ENCODE assay signal across 12 mouse cellular contexts in the genomic region with DNA sequence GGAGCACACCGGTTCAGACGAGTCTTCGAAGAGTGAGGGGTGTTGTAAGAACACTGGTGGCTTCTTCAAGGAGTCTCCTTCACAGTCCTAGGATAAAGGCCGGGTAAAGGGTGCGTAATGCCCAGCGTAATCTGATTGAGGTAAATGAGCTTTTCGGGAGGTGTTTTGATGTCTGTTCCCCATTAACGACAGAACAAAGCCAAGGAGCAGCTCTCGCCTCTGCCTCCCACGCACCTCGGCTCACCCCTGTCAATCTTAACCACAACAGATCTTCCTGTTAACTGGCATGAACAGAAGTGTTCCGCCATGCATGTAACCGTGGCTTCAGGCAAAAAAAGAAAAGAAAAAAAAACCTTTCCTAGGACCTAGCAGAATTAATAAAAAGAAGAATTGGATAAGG. TPM values are rescaled to one million over a fixed set of nuclear protein-coding genes. Genes with fewer than 3 reads are reported as not detected.
DNase-seq lines count a peak whose midpoint lies in the region; ATAC-seq lines count a peak whose summit lies in the region.
"Had no signal": no experiment of that assay in that cellular context is flagged by ENCODE, and none has a peak within 500 bp of the region (broad histone marks: within the 10 kb centered on the region; RNA-seq: fewer than 3 reads in every experiment).

No protein-coding gene starts in this region.

- H3K9ac ChIP-seq in limb, embryonic 11.5 days (ENCODE audit: low read length): no peak overlapping the region
- no peak overlapping the region for H3K9ac ChIP-seq in intestine, embryonic 15.5 days
- H3K9ac ChIP-seq: liver, embryonic 15.5 days had no signal

- DNase-seq in spleen, postnatal 36 days (ENCODE audit: low spot score in 2 of 2): peak; percentile 32 to 42
- no peak for DNase-seq in spleen, adult 12 weeks (ENCODE audit: low spot score)
- peak; percentile 44 for DNase-seq in embryonic facial prominence, embryonic 10.5 days (ENCODE audit: low spot score)
- no peak for DNase-seq in limb, embryonic 11.5 days (ENCODE audit: low spot score)
- no peak for DNase-seq in gastrocnemius, postnatal 25 days
- no peak for DNase-seq in layer of hippocampus, adult 18-20 months (ENCODE audit: low spot score in 2 of 2)
- DNase-seq: kidney, adult 8-10 months; right cerebral cortex, adult 18-20 months had no signal

- 0 out of 2 replicates have a peak, but pooled peaks cover 3% of the 10 kb centered on the region for H3K9me3 ChIP-seq in embryonic facial prominence, embryonic 10.5 days
- no peaks in the 10 kb centered on the region for H3K9me3 ChIP-seq in limb, embryonic 11.5 days (ENCODE audit: control insufficient read depth, low read length)
- H3K9me3 ChIP-seq in intestine, embryonic 15.5 days: no peaks in the 10 kb centered on the region
- H3K9me3 ChIP-seq: liver, embryonic 15.5 days had no signal

- peak overlapping the region; percentile 73 for H3K27ac ChIP-seq in embryonic facial prominence, embryonic 10.5 days (replicated peaks)
- no peak overlapping the region for H3K27ac ChIP-seq in limb, embryonic 11.5 days (replicated peaks; ENCODE audit: low read depth, low read length)
- H3K27ac ChIP-seq in intestine, embryonic 15.5 days: no peak overlapping the region
- H3K27ac ChIP-seq: liver, embryonic 15.5 days had no signal

- peaks cover 29% of the 10 kb centered on the region for H3K4me1 ChIP-seq in embryonic facial prominence, embryonic 10.5 days
- H3K4me1 ChIP-seq in limb, embryonic 11.5 days (ENCODE audit: control insufficient read depth, insufficient read depth, low read length): no peaks in the 10 kb centered on the region
- H3K4me1 ChIP-seq in intestine, embryonic 15.5 days (replicated peaks): no peaks in the 10 kb centered on the region
- H3K4me1 ChIP-seq: liver, embryonic 15.5 days had no signal

- H3K4me3 ChIP-seq in embryonic facial prominence, embryonic 10.5 days: 0 out of 2 replicates have a peak overlapping the region, but pooled peaks have one; percentile 18
- no peak overlapping the region for H3K4me3 ChIP-seq in limb, embryonic 11.5 days (ENCODE audit: low read depth, low read length)
- no peak overlapping the region for H3K4me3 ChIP-seq in intestine, embryonic 15.5 days (replicated peaks)
- H3K4me3 ChIP-seq: erythroblast, embryonic 14.5 days; liver, embryonic 15.5 days had no signal

- no peaks in the 10 kb centered on the region for H3K36me3 ChIP-seq in embryonic facial prominence, embryonic 10.5 days (replicated peaks)
- no peaks in the 10 kb centered on the region for H3K36me3 ChIP-seq in limb, embryonic 11.5 days (ENCODE audit: control insufficient read depth, insufficient read depth, low read length)
- H3K36me3 ChIP-seq in intestine, embryonic 15.5 days: no peaks in the 10 kb centered on the region
- H3K36me3 ChIP-seq: liver, embryonic 15.5 days had no signal

- WGBS in embryonic facial prominence, embryonic 10.5 days: 22% methylated on average over 13 of the region's 13 CpGs
- 28% methylated on average over 13 of the region's 13 CpGs for WGBS in limb, embryonic 11.5 days
- 64% methylated on average over 13 of the region's 13 CpGs for WGBS in intestine, embryonic 15.5 days

- no peaks in the 10 kb centered on the region for H3K27me3 ChIP-seq in embryonic facial prominence, embryonic 10.5 days (replicated peaks; ENCODE audit: low read depth, poor library complexity, severe bottlenecking)
- H3K27me3 ChIP-seq in limb, embryonic 11.5 days (ENCODE audit: control insufficient read depth, insufficient read depth, low read length): no peaks in the 10 kb centered on the region
- H3K27me3 ChIP-seq in intestine, embryonic 15.5 days (replicated peaks): no peaks in the 10 kb centered on the region
- H3K27me3 ChIP-seq: liver, embryonic 15.5 days had no signal

- peak overlapping the region; percentile 3; the same call in 1 of the 2 replicates for H3K4me2 ChIP-seq in limb, embryonic 11.5 days (ENCODE audit: low read depth, severe bottlenecking)
- no peak overlapping the region for H3K4me2 ChIP-seq in intestine, embryonic 15.5 days (replicated peaks)
- H3K4me2 ChIP-seq: heart, embryonic 11.5 days; liver, embryonic 15.5 days had no signal

- ATAC-seq in limb, embryonic 11.5 days (ENCODE audit: insufficient number of reproducible peaks, low FRiP score, low TSS enrichment, low read depth): no peak
- no peak for ATAC-seq in intestine, embryonic 15.5 days

RNA-seq across cellular contexts. Expression of a gene that starts 13.5 kb away (rescaled TPM):
- 2.9 and 3.1 TPM in 2 replicates for polyA plus RNA-seq in embryonic facial prominence, embryonic 10.5 days (2016; fragmentation: Nextera tagmentation; extraction: Ambion mirVana)
- polyA plus RNA-seq in limb, embryonic 11.5 days (2014; fragmentation: Nextera tagmentation; extraction: Ambion mirVana): 4.9 and 5.2 TPM in 2 replicates
- 10 to 100 TPM; 12.0 to 13.9 TPM for total RNA-seq in gastrocnemius, postnatal 25 days (2021)
- 10 to 100 TPM; 11.1 to 14.0 TPM for total RNA-seq in layer of hippocampus, adult 18-20 months (2021)
- 2.2 and 2.5 TPM in 2 replicates for polyA plus RNA-seq in intestine, embryonic 15.5 days (2015; fragmentation: Nextera tagmentation; extraction: Ambion mirVana)
- polyA plus RNA-seq: erythroblast, embryonic 14.5 days had no signal

Comparison
In these comparisons a context has a peak if more than half of its experiments do, and no peak if none do; other contexts are left out.
1. DNase-seq: peak in spleen, postnatal 36 days (2 of 2) and embryonic facial prominence, embryonic 10.5 days (single experiment); none in spleen, adult 12 weeks (single experiment), limb, embryonic 11.5 days (single experiment), gastrocnemius, postnatal 25 days (single experiment) and layer of hippocampus, adult 18-20 months (0 of 2).